Mouse (Mus musculus): ENCODE measurements around the gene Plekha8.
A peak's percentile ranks its signal among the peaks of the same experiment; 100 is the strongest.

Plekha8 gene

DNA sequence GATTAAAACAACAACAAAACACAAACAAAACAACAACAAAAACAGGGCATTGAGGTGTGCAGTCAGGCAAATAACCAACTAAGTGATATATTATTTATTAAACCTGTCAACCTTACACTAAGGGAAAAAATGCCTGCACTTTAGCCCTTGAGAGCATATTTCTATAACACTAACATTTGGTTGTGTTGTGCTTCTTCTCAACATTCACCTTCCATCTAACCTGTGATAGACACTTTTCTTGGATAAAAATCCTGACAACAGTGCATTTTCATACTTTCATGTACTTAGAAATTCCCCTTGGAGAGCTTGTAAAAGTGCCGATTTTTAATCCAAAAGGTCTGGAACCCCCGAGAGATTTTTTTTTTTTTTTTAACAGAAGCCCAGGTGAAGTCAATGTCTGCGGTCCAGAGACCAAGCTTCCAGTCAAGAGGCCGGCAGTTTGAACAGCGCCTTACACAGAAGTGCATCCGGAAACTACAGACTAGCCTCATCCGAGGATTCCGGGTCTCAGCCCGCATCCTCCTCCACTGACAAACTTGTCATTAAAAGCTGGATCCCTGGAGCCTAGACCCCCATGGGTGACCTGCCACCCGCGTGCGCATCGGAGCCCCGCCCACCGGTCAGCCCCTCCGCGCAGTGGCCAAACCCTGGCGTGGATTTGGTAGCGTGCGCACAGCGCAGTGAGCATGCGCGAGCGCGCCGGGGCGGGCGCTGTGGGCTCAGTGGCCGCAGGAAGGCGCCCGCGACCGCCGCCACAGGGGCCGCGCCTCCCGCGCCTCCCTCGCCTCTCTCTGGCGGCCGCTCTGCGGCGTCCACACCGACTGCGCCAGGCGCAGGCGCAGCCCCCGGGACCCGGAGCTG is at the start of gene Plekha8:
Plekha8 (plus strand) TSS at position 643 of the 861 bp plus-strand sequence.
- DNase-seq (ENCODE audit: low spot score) = peak; percentile 96

DNA sequence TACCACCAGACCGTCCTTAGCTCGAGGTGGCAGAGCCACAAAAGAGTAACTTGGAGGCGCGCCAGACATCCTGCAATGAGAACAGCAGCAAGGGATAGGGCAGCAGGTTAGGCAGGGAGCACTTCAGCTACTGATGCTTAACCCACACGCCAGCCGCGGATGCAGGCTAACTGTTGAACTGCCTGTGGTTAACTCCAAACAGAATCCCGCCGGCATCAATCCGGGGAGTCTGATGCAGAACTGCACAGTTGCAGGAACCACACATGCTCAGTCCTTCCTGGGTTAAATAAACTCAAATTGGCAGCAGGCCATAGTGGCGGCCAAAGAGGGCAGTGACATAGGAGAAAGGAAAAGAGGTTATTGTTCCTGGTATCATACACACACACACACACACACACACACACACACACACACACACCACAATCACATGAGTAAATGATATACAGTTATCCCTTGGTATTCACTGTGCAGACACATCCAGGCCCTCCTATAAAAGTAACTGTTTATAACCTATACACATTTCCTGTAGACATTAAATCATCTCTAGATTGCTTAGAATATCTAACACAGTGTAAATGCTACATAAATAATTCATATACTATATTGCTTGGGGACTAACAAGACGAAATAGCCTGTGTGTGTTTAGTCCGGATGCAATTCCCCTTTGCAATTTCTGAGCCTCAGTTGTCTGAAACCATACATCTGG is 46.4 kb upstream of the Plekha8 start:
- DNase-seq (ENCODE audit: low spot score) = no peak

DNA sequence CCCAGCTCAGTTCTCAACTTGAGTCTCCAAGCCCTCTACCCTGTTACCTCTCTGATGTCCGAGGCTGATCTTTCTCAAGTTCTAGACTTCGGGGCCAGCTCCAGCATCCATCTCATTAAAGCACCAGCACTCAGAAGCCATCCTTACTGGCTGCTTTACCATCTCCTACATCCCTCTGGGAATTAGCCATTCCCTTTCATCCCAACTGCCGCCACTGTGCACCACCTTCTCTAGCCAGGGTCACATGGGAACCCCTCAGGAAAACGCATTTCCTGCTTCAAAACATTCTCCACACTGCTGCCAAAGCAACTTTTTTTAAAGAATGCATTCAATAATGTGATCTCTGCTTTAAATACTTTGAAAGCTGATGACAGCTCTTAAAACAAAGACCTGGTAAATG is 45.6 kb upstream of the Plekha8 start:
- DNase-seq (ENCODE audit: low spot score) = no peak

DNA sequence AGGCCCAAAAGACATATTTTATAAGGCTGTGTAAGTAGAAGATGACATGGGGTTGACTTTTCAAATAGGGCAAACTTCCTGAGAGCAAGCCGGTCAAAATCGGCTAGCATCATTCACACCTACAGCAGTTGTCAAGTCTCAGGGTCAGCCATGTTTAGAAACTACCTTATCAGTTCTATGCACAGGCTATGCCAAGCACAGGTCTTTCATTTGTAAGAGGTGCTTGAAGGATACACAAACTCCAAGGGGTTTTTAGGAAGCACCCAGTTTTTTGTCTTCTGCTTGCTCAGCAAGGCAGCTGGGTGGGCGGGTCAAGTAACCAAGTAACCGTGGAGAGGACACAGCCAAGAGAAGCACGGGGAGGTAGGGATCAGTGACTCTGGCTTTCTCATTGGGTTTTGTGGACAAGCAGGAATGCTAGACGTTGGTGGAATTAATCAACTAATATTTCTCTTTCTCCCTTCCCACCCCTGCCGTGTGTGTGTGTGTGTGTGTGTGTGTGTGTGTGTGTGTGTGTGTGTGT is 44.0 kb upstream of the Plekha8 start:
- no peak for DNase-seq (ENCODE audit: low spot score)

DNA sequence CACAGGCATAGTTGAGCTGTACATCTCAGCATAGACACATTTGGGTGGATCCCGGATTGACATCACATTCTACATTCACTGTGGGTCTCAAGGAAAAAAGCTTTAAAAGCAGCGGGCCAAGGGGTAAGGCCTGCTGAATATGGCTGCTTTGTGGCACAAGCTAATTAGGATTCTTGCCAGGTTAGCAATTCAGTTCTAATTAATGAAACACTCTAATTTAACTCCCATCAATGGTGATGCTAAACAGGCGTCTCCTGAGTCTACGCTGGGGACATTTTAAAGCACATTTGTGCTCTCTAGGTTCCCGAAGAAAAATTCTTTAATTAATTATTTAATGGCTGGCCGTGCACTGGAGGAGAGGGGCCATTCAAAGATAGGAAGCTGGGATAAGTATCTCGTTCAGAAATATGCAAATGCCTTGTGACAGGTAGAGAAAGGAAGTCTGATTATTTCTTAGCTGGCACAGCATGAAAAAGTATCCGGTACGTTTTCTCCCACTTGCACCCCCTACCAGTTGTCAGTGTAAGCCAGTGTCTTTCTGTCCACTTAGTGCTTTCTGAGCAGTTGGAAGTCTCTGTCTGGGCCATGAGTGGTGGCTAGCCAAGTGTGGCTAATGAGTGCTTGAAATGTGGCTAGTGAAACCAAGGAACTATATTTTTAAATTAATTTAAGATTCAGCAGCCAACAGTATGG is 42.0 kb upstream of the Plekha8 start:
- peak; percentile 64 for DNase-seq (ENCODE audit: low spot score)

DNA sequence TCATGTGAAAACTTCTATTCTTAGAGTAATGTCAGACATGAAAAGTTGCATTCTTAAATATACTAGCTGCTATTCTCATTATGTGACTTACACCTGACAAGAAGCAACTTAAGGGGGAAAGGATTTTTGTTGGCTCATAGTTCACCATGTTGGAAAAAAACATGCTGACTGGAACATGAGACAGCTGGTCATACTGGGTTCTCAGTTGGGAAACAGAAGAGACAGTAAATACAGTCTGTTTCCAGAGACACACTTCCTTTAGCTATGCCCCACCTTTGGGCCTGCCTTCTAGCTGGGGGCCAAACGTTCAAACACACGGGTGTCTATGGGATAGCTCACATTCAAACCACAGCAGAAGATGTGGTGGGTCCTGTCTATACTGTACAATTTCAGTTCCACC is 41.3 kb upstream of the Plekha8 start:
- DNase-seq (ENCODE audit: low spot score) = no peak

DNA sequence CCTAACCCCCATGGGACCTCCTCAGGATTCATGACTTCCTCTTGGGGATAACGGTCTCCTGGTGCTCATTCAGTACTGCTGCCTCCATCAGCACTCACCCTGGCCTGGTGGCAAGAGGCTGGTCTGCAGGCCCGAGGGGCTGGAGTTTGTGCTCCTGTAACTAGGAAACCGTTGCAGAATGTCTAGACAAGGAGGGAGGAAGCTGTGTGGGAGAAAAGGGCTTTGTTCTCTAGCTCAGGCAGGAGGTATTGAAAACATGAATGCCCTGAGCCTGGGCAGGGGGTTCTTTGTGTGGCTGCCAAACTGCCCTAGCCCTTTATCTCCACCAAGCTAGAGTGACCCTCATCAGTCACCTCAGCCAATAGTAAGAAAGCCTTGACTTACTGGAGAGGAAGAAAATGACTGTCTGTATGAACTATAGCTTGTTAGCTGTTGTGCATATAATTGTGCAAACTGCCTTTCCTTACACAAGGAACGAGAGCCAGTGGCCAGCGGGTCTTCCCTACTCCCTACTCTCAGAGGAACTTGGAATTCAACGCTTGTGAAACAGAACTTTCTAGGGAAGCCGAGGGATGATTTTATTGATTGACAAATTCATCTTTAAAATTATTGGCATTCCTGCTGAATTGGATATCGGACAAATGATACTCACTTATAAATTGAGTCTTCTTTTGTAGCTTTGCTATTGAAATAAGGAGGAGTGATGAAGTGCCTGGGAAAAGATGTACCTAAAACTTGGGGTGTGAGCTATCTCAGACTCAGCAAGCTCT is 40.4 kb upstream of the Plekha8 start:
- DNase-seq (ENCODE audit: low spot score) = peak; percentile 82

DNA sequence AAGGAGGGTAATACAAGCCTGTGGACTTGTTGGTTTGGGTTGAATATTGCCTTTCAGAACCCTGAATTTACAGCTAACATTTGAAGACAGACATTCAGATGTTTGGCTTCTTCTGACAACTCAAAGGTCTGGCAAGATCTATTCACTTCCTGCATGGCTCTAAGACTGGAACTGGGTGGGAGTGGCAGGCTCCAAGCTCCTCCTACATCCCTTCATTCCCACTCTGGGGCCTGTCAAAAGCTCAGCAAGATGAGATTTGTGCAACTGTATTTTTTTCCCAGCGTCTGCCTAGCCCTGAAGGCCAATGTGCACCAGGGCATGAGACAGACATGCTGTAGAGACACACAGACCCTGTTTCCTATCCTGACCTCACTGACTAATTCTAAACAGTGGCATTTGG is 39.1 kb upstream of the Plekha8 start:
- no peak for DNase-seq (ENCODE audit: low spot score)

DNA sequence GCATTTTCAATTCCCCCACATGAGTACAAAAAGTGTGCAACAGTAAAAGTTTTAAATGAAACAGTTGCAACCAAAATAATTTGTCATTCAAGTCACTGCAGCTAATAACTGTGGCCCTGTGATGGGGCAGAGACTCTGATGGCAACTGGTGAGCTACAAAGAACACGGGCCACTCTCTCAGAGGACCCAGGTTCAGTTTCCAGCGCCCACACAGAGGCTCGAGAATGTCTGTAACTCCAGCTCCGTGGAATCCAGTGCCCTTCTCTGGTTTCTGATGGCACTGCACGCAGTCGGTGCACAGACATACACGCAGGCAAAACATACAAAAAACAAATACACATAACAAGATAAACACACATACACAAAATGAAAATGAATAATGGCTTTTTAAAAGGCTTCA is 37.2 kb upstream of the Plekha8 start:
- no peak for DNase-seq (ENCODE audit: low spot score)

DNA sequence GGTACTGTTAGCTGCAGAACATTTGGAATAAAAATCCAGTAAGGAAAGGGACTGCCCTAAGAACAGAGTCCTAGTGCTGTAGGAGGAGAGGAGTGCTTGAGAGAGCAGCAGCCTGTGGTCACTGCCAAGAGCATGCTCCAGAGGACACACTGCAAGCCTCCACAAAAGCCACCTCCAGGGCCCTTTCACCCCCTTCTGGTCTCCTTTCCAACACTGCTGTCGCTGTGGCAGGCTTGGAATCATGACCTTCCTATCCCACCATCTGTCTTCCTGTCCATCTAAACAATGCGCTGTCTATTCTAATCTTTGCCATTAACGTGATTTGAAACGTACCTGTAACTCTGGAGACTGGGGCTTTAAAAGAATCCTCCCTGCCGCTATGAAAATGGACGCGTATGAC is 36.4 kb upstream of the Plekha8 start:
- DNase-seq (ENCODE audit: low spot score) = peak; percentile 63

DNA sequence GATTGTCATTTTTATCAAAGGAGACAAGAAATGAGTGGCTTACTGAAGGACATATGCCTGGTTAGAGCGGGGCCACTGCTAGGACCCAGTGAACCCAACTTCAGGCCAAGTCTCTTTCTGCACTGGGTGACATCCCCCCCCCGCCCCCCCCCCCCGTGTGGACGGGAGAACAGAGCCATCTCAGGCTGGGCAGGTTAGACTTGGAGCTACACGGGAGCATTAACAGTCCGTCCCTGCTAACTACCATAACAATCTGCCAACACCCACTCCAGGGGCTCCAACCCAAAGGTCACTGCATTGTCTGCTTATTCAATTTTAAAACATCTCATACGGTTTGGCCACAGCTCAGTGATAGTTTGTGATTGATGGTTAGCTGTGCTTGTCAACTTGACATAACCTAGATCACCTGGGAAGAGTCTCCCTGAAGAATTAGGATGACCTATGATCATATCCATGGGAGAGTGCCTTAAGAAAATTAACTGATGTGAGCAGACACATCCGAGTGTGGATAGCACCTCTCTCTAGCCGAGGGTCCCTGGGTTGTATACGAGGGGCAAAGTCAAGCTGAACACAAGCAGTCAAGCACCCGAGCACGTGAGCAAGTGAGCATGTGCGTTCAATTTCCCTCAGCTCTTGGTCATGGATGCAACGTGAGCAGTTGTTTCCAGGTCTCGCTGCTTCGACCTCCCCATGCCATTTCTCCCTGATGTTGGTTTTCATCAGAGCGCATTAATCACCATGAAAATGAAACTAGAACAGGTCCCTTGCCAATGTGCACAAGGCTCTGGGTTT is 32.7 kb upstream of the Plekha8 start:
- DNase-seq (ENCODE audit: low spot score) = no peak

DNA sequence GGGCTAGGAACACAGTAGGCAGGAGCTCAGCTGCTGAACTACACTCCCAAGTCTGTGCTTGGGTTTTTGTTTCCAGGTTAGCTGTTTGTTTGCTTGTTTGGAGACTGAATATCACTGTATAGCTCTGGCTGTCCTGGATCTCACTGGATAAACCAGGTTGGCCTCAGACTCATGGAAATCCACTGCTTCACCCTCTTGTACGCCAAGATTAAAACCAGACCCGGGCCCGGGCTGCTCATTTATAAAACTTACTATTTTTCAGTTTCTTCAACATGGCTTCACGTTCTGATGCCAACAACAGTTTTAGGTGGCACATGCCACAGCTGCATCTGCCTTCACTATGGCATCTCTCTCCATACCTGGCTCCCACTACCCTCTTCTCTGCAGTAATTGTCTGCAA is 31.4 kb upstream of the Plekha8 start:
- no peak for DNase-seq (ENCODE audit: low spot score)

DNA sequence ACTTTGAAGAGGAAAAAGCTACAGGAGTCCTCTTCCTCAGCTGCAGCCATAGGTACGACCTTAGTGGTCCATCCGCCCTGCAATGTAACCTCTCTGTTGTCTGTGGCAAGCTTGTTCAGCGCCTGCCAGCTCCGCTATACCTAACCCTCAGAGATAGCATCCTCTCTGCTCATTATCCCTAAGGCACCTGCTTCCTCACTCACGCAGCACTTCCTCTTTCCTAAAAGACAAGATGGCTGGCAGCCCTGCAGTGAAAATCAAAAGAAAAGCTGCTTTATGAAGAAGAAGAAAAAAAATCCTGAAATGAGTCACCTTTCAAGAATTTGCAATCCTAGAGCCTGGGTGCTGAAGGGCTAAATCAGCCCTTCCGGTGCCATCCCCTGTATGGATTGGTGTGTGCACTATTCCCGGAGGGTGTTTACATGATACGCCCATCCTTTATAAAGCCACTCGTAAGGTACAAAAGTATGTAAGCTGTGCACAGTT is 30.4 kb upstream of the Plekha8 start:
- DNase-seq (ENCODE audit: low spot score) = peak; percentile 58

DNA sequence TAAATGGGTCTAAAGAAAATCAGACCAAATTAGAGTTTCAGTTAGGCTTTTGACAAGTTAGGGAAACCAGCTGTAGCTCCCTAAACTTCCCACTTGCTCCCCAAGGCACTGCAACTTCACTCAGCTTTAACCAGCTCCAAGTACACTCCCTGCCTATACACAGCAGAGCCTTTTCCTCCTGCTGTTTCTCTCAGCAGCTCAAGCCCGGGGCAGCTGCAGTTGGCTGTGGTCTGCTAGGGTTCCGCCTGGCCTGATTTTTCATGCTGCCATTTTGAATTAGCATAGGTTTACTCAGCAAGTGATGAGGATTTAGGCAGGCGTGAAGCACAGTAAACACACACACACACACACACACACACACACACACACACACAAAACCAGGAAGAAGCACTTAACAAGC is 29.9 kb upstream of the Plekha8 start:
- DNase-seq (ENCODE audit: low spot score) = peak; percentile 84

DNA sequence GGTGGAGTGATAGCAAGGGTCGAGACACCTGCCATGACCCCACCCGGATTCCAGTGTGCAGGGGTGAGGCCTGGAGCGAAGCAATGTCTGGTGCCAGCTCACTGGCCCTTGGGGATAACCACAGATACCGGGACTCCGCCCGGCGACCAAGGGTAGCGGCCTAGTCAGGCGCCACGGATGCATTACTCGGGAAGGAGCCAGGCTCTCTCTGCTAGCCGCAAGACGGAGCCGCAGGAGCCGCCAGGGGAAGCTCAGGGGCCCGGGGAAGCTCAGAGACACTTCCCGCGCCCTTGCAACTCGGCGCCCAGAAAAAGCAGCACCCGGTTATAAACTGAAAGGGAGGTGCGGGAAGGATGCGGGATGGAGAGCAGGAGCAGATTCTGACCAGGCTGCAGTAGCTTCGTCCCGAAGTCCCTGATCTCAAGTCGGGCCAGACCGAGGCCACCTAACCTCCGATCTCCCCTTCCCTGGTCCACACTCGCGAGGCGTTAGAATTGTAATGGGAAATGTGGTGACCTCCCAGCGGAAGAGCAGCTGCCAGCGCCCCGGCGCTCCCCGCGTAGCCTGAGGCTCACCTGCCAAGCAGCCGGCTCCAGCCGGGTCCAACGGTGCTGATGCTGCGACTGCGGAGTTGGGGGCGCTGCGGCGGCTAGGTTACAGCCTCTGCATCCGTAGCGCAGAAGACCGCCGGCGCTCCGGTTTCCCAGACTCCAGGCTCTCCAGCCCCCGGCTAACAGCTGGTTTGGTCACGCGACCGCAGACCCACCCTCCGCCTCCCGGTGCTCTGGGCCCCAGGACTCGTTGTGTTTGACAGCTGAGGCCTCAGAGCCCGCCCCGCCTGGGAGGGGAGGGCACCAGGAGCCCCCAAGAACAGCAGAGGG is 29.0 kb upstream of the Plekha8 start, which contains the start of gene Scrn1:
Scrn1 (minus strand) TSS at position 825 of the 881 bp plus-strand sequence.
- DNase-seq (ENCODE audit: low spot score) = peak; percentile 88

DNA sequence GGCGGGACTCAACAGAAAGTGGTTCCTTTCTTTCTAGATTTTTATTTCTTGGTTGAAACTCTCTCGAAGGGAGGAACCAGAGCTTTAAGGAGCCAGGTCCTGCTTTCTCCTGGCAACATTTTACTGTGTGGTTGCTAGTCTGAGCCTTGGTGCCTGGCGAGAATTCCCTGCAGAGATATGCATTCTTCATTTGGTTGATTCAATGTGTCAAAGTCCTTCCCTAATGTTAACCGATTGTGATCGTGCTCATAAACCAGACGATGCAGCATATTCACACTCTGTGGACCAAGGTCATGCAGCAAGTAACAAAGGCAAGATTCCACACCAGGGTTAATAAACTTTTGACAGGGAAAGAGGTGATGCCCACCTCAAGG is 28.4 kb upstream of the Plekha8 start:
- no peak for DNase-seq (ENCODE audit: low spot score)

DNA sequence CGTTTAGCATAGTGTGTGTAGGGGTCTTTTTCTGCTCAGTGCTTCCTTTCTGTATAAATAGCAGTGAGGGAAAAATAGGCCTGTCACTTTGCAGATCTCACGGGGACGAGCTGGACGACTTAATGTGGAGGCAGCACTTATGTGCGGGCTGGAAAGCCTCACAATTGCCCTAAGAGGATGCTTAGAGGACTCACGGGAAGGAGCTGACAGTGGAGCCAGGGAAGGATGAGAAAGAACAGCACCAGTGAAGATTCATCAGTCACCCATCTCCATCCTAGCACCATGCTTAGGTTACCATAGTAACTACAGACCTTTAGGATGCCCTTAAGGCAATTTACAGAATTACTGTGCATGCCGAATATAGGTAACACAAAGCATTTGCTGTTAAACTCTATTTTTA is 25.1 kb upstream of the Plekha8 start:
- DNase-seq (ENCODE audit: low spot score) = no peak

DNA sequence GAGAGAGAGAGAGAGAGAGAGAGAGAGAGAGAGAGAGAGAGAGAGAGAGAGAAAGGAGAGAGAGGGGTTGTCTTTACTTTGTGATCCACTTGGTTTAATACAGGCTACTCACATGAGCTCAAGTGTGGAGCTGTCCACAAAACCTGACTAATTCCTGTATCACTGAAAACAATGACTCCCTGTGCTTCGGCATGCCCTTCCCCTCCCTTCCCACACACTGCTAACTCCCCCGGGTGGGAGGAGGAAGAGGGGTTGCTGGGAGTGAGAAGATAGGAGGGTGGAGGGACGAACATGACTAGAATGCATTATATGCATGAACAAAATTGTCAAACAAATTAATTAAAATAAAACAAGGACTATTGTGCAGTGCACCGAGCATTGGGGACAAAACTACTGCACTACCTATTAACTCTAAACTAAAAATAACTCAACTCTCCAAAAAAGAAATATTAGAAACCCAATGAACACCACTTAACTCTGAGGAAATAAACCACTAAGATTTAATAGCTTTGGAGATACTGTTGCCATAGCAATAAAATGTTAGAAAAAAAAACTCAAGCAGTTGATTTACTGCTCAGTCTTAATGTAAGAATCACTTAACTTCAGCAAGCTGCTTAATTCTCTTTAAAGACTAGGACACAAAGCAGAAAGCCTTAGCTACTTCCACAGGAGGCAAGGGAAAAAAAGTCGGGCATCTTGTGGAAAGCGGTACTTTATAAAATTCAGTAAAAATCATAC is 21.5 kb upstream of the Plekha8 start:
- DNase-seq (ENCODE audit: low spot score) = no peak

DNA sequence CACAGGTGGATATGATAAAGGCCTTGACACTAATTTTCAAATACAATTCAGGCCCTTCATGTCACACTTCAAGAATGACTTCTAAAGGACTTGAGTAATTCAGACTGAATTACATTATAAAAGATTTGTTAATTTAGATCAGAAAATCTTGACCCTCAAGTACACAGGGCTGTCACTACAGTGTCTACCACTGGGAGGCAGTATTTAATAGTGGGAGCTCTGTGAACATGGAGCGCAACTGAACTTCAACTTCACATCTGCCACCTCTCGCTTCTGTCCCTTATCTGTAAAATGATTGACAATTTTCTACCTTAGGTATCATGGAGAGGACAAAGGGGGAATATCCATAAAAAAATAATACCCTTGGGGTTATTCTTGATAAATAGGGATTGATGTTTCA is 8.7 kb upstream of the Plekha8 start:
- peak; percentile 84 for DNase-seq (ENCODE audit: low spot score)

All from retina, embryonic 14.5 days (tissue).